In genomic region chr5:24577183-24577929, GRCm38 (mm10) we compare ENCODE assay signal across 8 mouse cellular contexts. TPM values are rescaled to one million over a fixed set of nuclear protein-coding genes. Genes with fewer than 3 reads are reported as not detected.
DNase-seq lines count a peak whose midpoint lies in the region; ATAC-seq lines count a peak whose summit lies in the region.

Gene Abcf2, minus strand, starts transcription at chr5:24577467.

- peak; percentile 97 for ATAC-seq in forebrain, embryonic 14.5 days
- peak; percentile 95 for ATAC-seq in neural tube, embryonic 15.5 days (ENCODE audit: low FRiP score)

- peaks cover 11% of the 10 kb centered on the region for H3K4me1 ChIP-seq in forebrain, embryonic 14.5 days (ENCODE audit: control insufficient read depth, insufficient read depth, low read length)
- peaks cover 24% of the 10 kb centered on the region for H3K4me1 ChIP-seq in neural tube, embryonic 15.5 days

- intact Hi-C loops in heart, postnatal 14 days (cut with DNase I): no loop called here

- peak within 1 kb of the TSS; percentile 86 for H3K4me2 ChIP-seq in forebrain, embryonic 14.5 days (ENCODE audit: low read length)
- H3K4me2 ChIP-seq in neural tube, embryonic 15.5 days: peak within 1 kb of the TSS; percentile 90

- under 1% methylated on average over 48 of the region's 48 CpGs for WGBS in forebrain, embryonic 14.5 days
- WGBS in neural tube, embryonic 15.5 days: under 1% methylated on average over 48 of the region's 48 CpGs

- peak; percentile 100 for DNase-seq in ES-CJ7 (ENCODE audit: low read depth, low spot score)
- peak; percentile 99 for DNase-seq in cerebellum, adult 11 months
- peak; percentile 100 for DNase-seq in forebrain, embryonic 14.5 days (ENCODE audit: low spot score)
- peak; percentile 100 for DNase-seq in heart, postnatal 14 days
- peak; percentile 100 for DNase-seq in layer of hippocampus, adult 11-12 months (ENCODE audit: low spot score)
- DNase-seq in lung, adult 18-20 months: peak; percentile 100
- peak; percentile 100 for DNase-seq in testis, postnatal 14 days (ENCODE audit: low spot score)

- no peaks in the 10 kb centered on the region for H3K27me3 ChIP-seq in forebrain, embryonic 14.5 days (replicated peaks; ENCODE audit: control insufficient read depth, insufficient read depth, low read length)
- H3K27me3 ChIP-seq in neural tube, embryonic 15.5 days (replicated peaks): no peaks in the 10 kb centered on the region

- peaks cover 29% of the 10 kb centered on the region for H3K36me3 ChIP-seq in forebrain, embryonic 14.5 days (ENCODE audit: control insufficient read depth, insufficient read depth, low read length)
- H3K36me3 ChIP-seq in neural tube, embryonic 15.5 days: peaks cover 28% of the 10 kb centered on the region

- H3K4me3 ChIP-seq in forebrain, embryonic 14.5 days (ENCODE audit: low read depth, low read length): peak within 1 kb of the TSS; percentile 59
- H3K4me3 ChIP-seq in neural tube, embryonic 15.5 days (replicated peaks): peak within 1 kb of the TSS; percentile 77

- no peaks in the 10 kb centered on the region for H3K9me3 ChIP-seq in forebrain, embryonic 14.5 days (replicated peaks; ENCODE audit: control insufficient read depth, low read length)
- H3K9me3 ChIP-seq in neural tube, embryonic 15.5 days (replicated peaks): no peaks in the 10 kb centered on the region

- H3K27ac ChIP-seq in forebrain, embryonic 14.5 days (ENCODE audit: low read depth, low read length): peak within 1 kb of the TSS; percentile 58; the same call in 1 of the 2 replicates
- H3K27ac ChIP-seq in neural tube, embryonic 15.5 days (replicated peaks): peak within 1 kb of the TSS; percentile 83

- H3K9ac ChIP-seq in forebrain, embryonic 14.5 days (ENCODE audit: low read length): peak within 1 kb of the TSS; percentile 80
- peak within 1 kb of the TSS; percentile 65 for H3K9ac ChIP-seq in neural tube, embryonic 15.5 days (replicated peaks)

RNA-seq across cellular contexts. Expression of gene Abcf2, which starts in this region (rescaled TPM):
- polyA plus RNA-seq in forebrain, embryonic 14.5 days (2014; fragmentation: Nextera tagmentation; extraction: Ambion mirVana): 111 and 112 TPM in 2 replicates
- total RNA-seq in heart, postnatal 14 days (2021): 10 to 100 TPM; 44.0 to 45.7 TPM
- polyA plus RNA-seq in neural tube, embryonic 15.5 days (2015; fragmentation: Nextera tagmentation; extraction: Ambion mirVana): 82.8 and 93.1 TPM in 2 replicates

Comparison
In these comparisons a context has a peak if more than half of its experiments do, and no peak if none do; other contexts are left out.
1. Peak in every context shown above with its lines: DNase-seq, ATAC-seq, H3K4me3 ChIP-seq and H3K27ac ChIP-seq.